21 mouse cellular contexts compared by ENCODE assay signal in genomic region chr14:30562343-30562742, GRCm38 (mm10). TPM values are rescaled to one million over a fixed set of nuclear protein-coding genes. Genes with fewer than 3 reads are reported as not detected.
A peak's percentile ranks its signal among the peaks of the same experiment; 100 is the strongest.
DNase-seq lines count a peak whose midpoint lies in the region; ATAC-seq and TF ChIP-seq lines count a peak whose summit lies in the region.
"Had no signal": no experiment of that assay in that cellular context is flagged by ENCODE, and none has a peak within 500 bp of the region (broad histone marks: within the 10 kb centered on the region; RNA-seq: fewer than 3 reads in every experiment).

No protein-coding gene starts in this region.

- H3K79me2 ChIP-seq in MEL (ENCODE audit: control insufficient read depth, insufficient read depth, low read length, poor library complexity) = peaks cover 14% of the 10 kb centered on the region; the same call in 1 of the 2 replicates

- no peak for TF ChIP-seq POLR2A in MEL (IDR thresholded peaks at IDR 0.05; ENCODE audit: control insufficient read depth in 1 of 2, insufficient read depth in 1 of 2, low read depth in 1 of 2, low read length in 2 of 2, poor library complexity in 1 of 2)

- H3K4me1 ChIP-seq in MEL (ENCODE audit: control insufficient read depth in 1 of 2, insufficient read depth in 2 of 2, low read length in 2 of 2) = peaks cover 15 to 24% of the 10 kb centered on the region in 2 experiments
- peaks cover 64% of the 10 kb centered on the region for H3K4me1 ChIP-seq in liver, embryonic 13.5 days (replicated peaks)
- peaks cover 31% of the 10 kb centered on the region for H3K4me1 ChIP-seq in liver, embryonic 16.5 days (ENCODE audit: control insufficient read depth, low read depth, low read length)
- H3K4me1 ChIP-seq: hindbrain, embryonic 12.5 days had no signal

- no peak for DNase-seq in MEL (ENCODE audit: low read depth, low spot score)
- no peak for DNase-seq in liver, embryonic 13.5 days
- DNase-seq in layer of hippocampus, postnatal 14 days (ENCODE audit: low spot score in 2 of 2) = no peak
- DNase-seq in layer of hippocampus, postnatal 25 days (ENCODE audit: extremely low spot score in 1 of 2, low spot score in 1 of 2) = no peak
- DNase-seq: adrenal gland, adult 8-10 months; cerebellum, adult 11-12 months; cerebellum, adult 8-10 months; embryo, embryonic 11 days; gastrocnemius, postnatal 25 days had no signal

- peak overlapping the region; percentile 18; the same call in 1 of the 2 replicates for H3K9ac ChIP-seq in MEL (ENCODE audit: control insufficient read depth, low read depth, low read length, poor library complexity, severe bottlenecking)
- no peak overlapping the region for H3K9ac ChIP-seq in liver, embryonic 13.5 days
- no peak overlapping the region for H3K9ac ChIP-seq in liver, embryonic 16.5 days (ENCODE audit: low read depth, low read length)
- H3K9ac ChIP-seq: embryonic facial prominence, embryonic 13.5 days; forebrain, embryonic 15.5 days; hindbrain, embryonic 12.5 days; hindbrain, embryonic 15.5 days had no signal

- peak overlapping the region; percentile 70 for H3K27ac ChIP-seq in MEL (ENCODE audit: control insufficient read depth, low read depth, low read length)
- H3K27ac ChIP-seq in liver, embryonic 13.5 days = peak overlapping the region; percentile 76
- 0 out of 2 replicates have a peak overlapping the region, but pooled peaks have one; percentile 33 for H3K27ac ChIP-seq in liver, embryonic 16.5 days (ENCODE audit: low read length)
- H3K27ac ChIP-seq: embryonic facial prominence, embryonic 10.5 days; heart, adult 2 months; heart, embryonic 10.5 days; hindbrain, embryonic 12.5 days; hindbrain, embryonic 15.5 days had no signal

- no peaks in the 10 kb centered on the region for H3K27me3 ChIP-seq in MEL (ENCODE audit: control insufficient read depth in 1 of 2, insufficient read depth in 2 of 2, low read length in 2 of 2)
- no peaks in the 10 kb centered on the region for H3K27me3 ChIP-seq in liver, embryonic 13.5 days
- H3K27me3 ChIP-seq in liver, embryonic 16.5 days (ENCODE audit: control insufficient read depth, insufficient read depth, low read depth, low read length) = no peaks in the 10 kb centered on the region
- H3K27me3 ChIP-seq: embryonic facial prominence, embryonic 13.5 days; forebrain, embryonic 12.5 days; forebrain, embryonic 15.5 days; heart, embryonic 13.5 days; hindbrain, embryonic 12.5 days; hindbrain, embryonic 15.5 days had no signal

- peak; percentile 49 for ATAC-seq in liver, embryonic 13.5 days (ENCODE audit: low read depth)
- peak; percentile 44 for ATAC-seq in liver, embryonic 16.5 days (ENCODE audit: low read depth)
- ATAC-seq in megakaryocyte-erythroid progenitor cell, adult 5-6 weeks (replicated peaks; ENCODE audit: low FRiP score, low TSS enrichment, poor library complexity, severe bottlenecking) = no peak

- TF ChIP-seq CTCF in MEL (IDR thresholded peaks at IDR 0.05 in 2 of 3, conservative IDR thresholded peaks at IDR 0.05 in 1 of 3; ENCODE audit: control insufficient read depth in 1 of 3, insufficient read depth in 1 of 3, low read depth in 2 of 3, low read length in 3 of 3, poor library complexity in 1 of 3, severe bottlenecking in 1 of 3) = no peak

- no peaks in the 10 kb centered on the region for H3K9me3 ChIP-seq in MEL (replicated peaks; ENCODE audit: insufficient read depth, low read length)
- no peaks in the 10 kb centered on the region for H3K9me3 ChIP-seq in liver, embryonic 13.5 days (replicated peaks)
- no peaks in the 10 kb centered on the region for H3K9me3 ChIP-seq in liver, embryonic 16.5 days (replicated peaks; ENCODE audit: control insufficient read depth, low read length)
- H3K9me3 ChIP-seq: embryonic facial prominence, embryonic 10.5 days; embryonic facial prominence, embryonic 13.5 days; forebrain, embryonic 12.5 days; forebrain, embryonic 15.5 days; G1E; heart, embryonic 10.5 days; heart, embryonic 13.5 days; hindbrain, embryonic 12.5 days; hindbrain, embryonic 15.5 days had no signal

- H3K36me3 ChIP-seq in MEL (ENCODE audit: control insufficient read depth in 1 of 2, insufficient read depth in 2 of 2, low read length in 2 of 2) = peaks cover 27 to 39% of the 10 kb centered on the region in 2 experiments
- H3K36me3 ChIP-seq in liver, embryonic 13.5 days = peaks cover 89% of the 10 kb centered on the region
- peaks cover 55% of the 10 kb centered on the region for H3K36me3 ChIP-seq in liver, embryonic 16.5 days (ENCODE audit: control insufficient read depth, insufficient read depth)

- TF ChIP-seq EP300 in MEL (IDR thresholded peaks at IDR 0.05; ENCODE audit: low read depth in 1 of 2, low read length in 2 of 2) = no peak

- no peak overlapping the region for H3K4me3 ChIP-seq in MEL (ENCODE audit: control insufficient read depth in 1 of 2, insufficient read depth in 1 of 2, low read depth in 2 of 2, low read length in 2 of 2)
- H3K4me3 ChIP-seq in liver, embryonic 13.5 days (replicated peaks) = no peak overlapping the region
- H3K4me3 ChIP-seq in liver, embryonic 16.5 days (ENCODE audit: low read depth, low read length) = no peak overlapping the region
- H3K4me3 ChIP-seq: embryonic facial prominence, embryonic 10.5 days; embryonic facial prominence, embryonic 13.5 days; forebrain, embryonic 12.5 days; forebrain, embryonic 15.5 days; heart, adult 2 months; heart, embryonic 10.5 days; heart, embryonic 13.5 days; hindbrain, embryonic 12.5 days; hindbrain, embryonic 15.5 days had no signal

- H3K4me2 ChIP-seq in liver, embryonic 13.5 days = no peak overlapping the region
- no peak overlapping the region; the same call in 1 of the 2 replicates for H3K4me2 ChIP-seq in liver, embryonic 16.5 days (ENCODE audit: low read depth, low read length)
- H3K4me2 ChIP-seq: embryonic facial prominence, embryonic 13.5 days; forebrain, embryonic 12.5 days; forebrain, embryonic 15.5 days; heart, embryonic 13.5 days; hindbrain, embryonic 12.5 days; hindbrain, embryonic 15.5 days had no signal

- no peak for TF ChIP-seq RAD21 in MEL (IDR thresholded peaks at IDR 0.05; ENCODE audit: low read depth, low read length)

TF ChIP-seq in MEL, 35 proteins besides CTCF, POLR2A, EP300 and RAD21:
- TF ChIP-seq JUND (IDR thresholded peaks at IDR 0.05; ENCODE audit: low read depth, low read length) (peak; percentile 76; the same call in 1 of the 2 replicates), ETS1 (IDR thresholded peaks at IDR 0.05; ENCODE audit: low read depth, low read length) (no peak), GABPA (IDR thresholded peaks at IDR 0.05; ENCODE audit: low read depth, low read length) (no peak)

RNA-seq across cellular contexts. Expression of gene Tkt, which starts 14.2 kb away (rescaled TPM):
- total RNA-seq in MEL (2012; rRNA removed) = 636 and 640 TPM in 2 replicates
- polyA plus RNA-seq in MEL (2012; ENCODE audit: insufficient read depth in 1 of 2, insufficient read length in 2 of 2, low read depth in 1 of 2, low replicate concordance in 2 of 2, missing spikeins in 1 of 2) = 1,000 to 10,000 TPM in 1 of 2 experiments, 100 to 1,000 TPM in 1; 115 to 1,273 TPM
- 231 and 240 TPM in 2 replicates for polyA plus RNA-seq in liver, embryonic 13.5 days (2015; fragmentation: Nextera tagmentation; extraction: Ambion mirVana)
- 175 and 178 TPM in 2 replicates for polyA plus RNA-seq in liver, embryonic 16.5 days (2015; fragmentation: Nextera tagmentation; extraction: Ambion mirVana)
- 485 and 613 TPM in 2 replicates for total RNA-seq in megakaryocyte-erythroid progenitor cell, adult 5-6 weeks (2014; fragmentation: Nextera tagmentation)
- 500 and 571 TPM in 2 replicates for total RNA-seq in megakaryocyte-erythroid progenitor cell, adult 5-6 weeks (2017)
- total RNA-seq in layer of hippocampus, postnatal 14 days (2021) = 100 to 1,000 TPM; 170 to 200 TPM
- total RNA-seq in layer of hippocampus, postnatal 25 days (2021) = 100 to 1,000 TPM; 159 to 182 TPM
